Mouse (Mus musculus) small intestine, adult 2 months (tissue): Measurements from ENCODE around the gene Zfp444. TPM values are rescaled to one million over a fixed set of nuclear protein-coding genes. Genes with fewer than 3 reads are reported as not detected.

Source experiments
- H3K27ac ChIP-seq: fragments of 200-500 bp; 2 replicates; pipeline ENCODE4 v1.5.1; 2012; ENCODE audit warnings: low read depth, low read length, control low read depth, inconsistent platforms; ENCODE audit not compliant: insufficient read depth
- H3K27me3 ChIP-seq: fragments of 200-500 bp; 2 replicates; pipeline ENCODE4 v1.6.1; 2012; ENCODE audit warnings: mild to moderate bottlenecking, moderate library complexity, low read length, inconsistent platforms; ENCODE audit not compliant: control insufficient read depth, insufficient read depth
- H3K36me3 ChIP-seq: fragments of 200-500 bp; 2 replicates; pipeline ENCODE4 v1.6.1; 2012; ENCODE audit warnings: mild to moderate bottlenecking, low read length, control low read depth, inconsistent platforms; ENCODE audit not compliant: control insufficient read depth, insufficient read depth
- H3K4me1 ChIP-seq: fragments of 200-500 bp; 2 replicates; pipeline ENCODE4 v1.6.1; 2012; ENCODE audit warnings: low read length, inconsistent platforms, mixed read lengths; ENCODE audit not compliant: control insufficient read depth, insufficient read depth, insufficient read length
- H3K4me3 ChIP-seq: fragments of 200-500 bp; 2 replicates; pipeline ENCODE4 v1.5.1; 2012; ENCODE audit warnings: low read depth, mild to moderate bottlenecking, control low read depth, inconsistent platforms, low read length, moderate library complexity
- CTCF ChIP-seq: fragments of 200-500 bp; IDR thresholded peaks from 2 replicates; pipeline ENCODE4 v1.5.1; 2012; ENCODE audit warnings: low read depth, mild to moderate bottlenecking, control low read depth, inconsistent platforms, low read length, moderate library complexity, mixed read lengths; ENCODE audit not compliant: insufficient replicate concordance, insufficient read length; ENCODE audit errors: extremely low read depth
- POLR2A ChIP-seq: fragments of 200-500 bp; IDR thresholded peaks from 2 replicates; pipeline ENCODE4 v1.6.1; 2012; ENCODE audit warnings: low read depth, mild to moderate bottlenecking, control low read depth, inconsistent platforms, low read length, moderate library complexity
- WGBS: fragments of 180-500 bp; shearing (Covaris S2); methylation state at CpG from one replicate; pipeline ENCODE4 v1.1.7; 2018; 5-methylcytosine and 5-hydroxymethylcytosine counted together
- polyA plus RNA-seq: library from polyadenylated mRNA; depleted of rRNA; stranded (reverse); fragments of >200 nt; gene quantifications from 2 replicates; pipeline ENCODE4 v1.2.3, GENCODE M21; 2012

The Zfp444 gene
- polyA plus RNA-seq, 1 experiment: 33.9 TPM

DNA sequence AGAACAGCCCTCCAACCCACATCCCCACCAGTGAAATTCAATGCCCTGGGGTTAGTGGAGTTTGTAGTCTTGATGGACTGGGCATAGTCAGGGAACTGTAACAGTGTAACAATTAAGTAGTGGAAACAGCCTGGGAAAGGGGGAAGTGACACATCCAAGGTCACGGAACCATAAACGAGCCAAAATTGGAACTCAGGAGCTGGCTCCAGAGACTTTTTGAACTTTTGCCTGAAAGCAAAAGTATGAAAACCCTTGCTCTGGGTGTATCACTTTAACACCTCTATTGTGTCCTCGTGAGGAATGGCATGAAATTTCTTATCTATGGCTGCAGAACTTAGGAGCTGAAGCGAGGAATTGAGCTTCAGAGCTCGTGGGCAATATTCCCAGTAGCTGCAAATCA, 17.9 kb upstream of the Zfp444 start:
- H3K27ac ChIP-seq: peak overlapping the region; percentile 94
- no peaks in the 10 kb centered on the region for H3K27me3 ChIP-seq
- no peak overlapping the region for H3K4me3 ChIP-seq
- no peak for TF ChIP-seq POLR2A
- no peak for TF ChIP-seq CTCF
- 13% methylated on average over 5 of the region's 5 CpGs for WGBS
- H3K36me3 ChIP-seq: peaks cover 2% of the 10 kb centered on the region; the same call in 1 of the 2 replicates
- peaks cover 37% of the 10 kb centered on the region; the same call in 1 of the 2 replicates for H3K4me1 ChIP-seq

DNA sequence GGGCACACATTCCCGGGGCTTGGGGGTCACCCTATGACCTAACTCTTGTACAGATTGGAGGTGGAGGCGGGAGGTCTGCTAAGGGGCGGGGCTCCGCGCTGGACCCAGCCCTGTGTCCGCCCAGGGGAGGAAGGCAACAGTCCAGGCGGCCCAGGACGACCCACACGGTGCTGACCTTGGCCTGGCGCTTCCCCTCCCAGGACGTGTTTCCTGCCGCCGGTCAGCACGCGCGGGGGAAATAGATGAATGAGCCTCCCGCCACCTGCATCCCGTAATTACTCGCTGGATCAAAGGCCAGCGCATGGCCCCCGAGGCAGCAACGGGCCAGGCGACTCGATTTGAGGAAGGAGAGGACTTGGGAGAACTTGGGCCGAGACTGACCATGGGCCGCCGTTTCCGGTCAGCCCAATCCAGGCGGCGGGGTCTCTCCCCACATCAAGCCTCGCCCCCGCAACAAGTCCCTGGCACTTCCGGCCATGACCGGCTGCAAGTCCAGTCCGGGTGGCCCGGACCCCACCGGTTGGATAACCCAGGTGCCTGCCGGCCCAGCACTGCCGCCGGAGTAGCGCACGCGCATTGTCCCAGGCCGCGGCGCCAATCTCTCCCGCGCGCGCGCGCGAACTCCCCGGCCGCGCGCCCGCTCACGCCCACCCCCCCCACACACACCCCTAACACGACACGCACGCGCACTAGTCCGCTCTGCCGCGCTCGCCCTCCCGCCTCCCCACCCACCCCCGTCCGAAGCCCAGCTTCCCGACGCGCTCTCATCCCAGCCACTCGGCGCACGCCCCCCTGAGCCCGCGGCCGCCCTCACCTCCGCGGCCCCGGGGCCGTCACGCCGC, 16.8 kb upstream of the Zfp444 start:
- TF ChIP-seq CTCF (no peak), POLR2A (no peak)
- peak overlapping the region; percentile 98 for H3K27ac ChIP-seq
- H3K36me3 ChIP-seq: peaks cover 2% of the 10 kb centered on the region; the same call in 1 of the 2 replicates
- H3K27me3 ChIP-seq: no peaks in the 10 kb centered on the region
- 1% methylated on average over 60 of the region's 85 CpGs for WGBS
- peak overlapping the region; percentile 93 for H3K4me3 ChIP-seq
- peaks cover 36% of the 10 kb centered on the region; the same call in 1 of the 2 replicates for H3K4me1 ChIP-seq

DNA sequence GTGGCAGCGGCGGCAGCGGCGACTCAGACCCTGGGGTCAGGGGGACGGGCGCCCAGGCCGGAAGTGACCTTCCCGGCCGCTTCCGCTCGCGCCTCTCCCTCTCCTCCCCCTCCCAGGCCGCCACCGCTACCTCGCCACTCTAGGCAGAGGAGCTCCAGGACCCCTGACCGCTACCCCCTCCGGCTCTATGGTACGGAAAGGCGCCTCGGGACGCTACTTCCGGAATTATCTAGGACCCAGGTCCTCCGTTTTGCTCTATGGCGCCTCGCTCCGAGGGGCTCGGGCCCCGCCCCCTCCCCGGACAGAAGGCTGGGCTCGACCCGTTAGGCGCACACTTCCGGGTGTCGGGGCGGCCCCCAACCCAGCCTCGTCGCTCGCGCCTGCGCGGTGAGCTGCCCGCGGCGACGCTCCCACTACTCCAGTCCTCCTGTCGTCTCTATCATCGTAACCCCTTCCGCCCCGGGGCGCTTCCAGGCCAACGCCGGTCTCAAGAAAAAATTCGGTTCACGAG, 16.1 kb upstream of the Zfp444 start, which contains the start of gene Zfp787:
TSS of gene Zfp787 (minus strand) at position 97 of the 511 bp plus-strand sequence.
- under 1% methylated on average over 52 of the region's 54 CpGs for WGBS
- H3K36me3 ChIP-seq: peaks cover 2% of the 10 kb centered on the region; the same call in 1 of the 2 replicates
- H3K4me3 ChIP-seq: peak within 1 kb of the TSS; percentile 93
- H3K4me1 ChIP-seq: peaks cover 34% of the 10 kb centered on the region; the same call in 1 of the 2 replicates
- H3K27ac ChIP-seq: peak within 1 kb of the TSS; percentile 98
- no peaks in the 10 kb centered on the region for H3K27me3 ChIP-seq
- TF ChIP-seq POLR2A (peak; percentile 26), CTCF (no peak)

DNA sequence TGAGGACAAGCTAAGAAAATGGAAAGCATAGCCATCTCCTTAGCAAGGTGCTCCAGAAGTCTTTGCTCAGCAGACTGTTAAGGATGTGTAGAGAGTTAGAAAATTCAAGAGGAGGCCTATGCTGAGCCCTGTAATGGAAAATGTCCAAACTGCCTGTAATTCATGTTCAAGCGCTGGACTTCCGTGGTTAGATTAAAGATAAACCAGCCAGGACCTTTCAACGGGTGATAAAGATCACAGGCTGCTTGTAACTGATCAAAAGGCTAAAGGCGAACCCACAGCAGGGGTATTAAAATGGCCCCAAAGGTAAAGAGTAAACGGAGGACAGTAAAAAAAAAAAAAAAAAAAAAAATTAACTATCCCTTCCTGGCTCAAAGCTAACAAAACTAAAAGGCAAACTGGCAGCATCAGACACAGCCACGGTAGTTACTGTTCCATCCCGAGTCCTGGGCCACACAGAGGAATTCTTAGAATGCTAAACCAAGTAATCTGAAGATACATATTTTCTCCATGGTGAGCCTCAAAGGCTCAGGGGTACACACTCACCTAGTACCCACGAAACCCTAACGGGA, 15.0 kb upstream of the Zfp444 start:
- whole genome bisulfite sequencing: 18% methylated on average over 9 of the region's 9 CpGs
- Histone ChIP-seq H3K27ac (peak overlapping the region; percentile 98), H3K4me1 (peaks cover 28% of the 10 kb centered on the region; the same call in 1 of the 2 replicates), H3K36me3 (peaks cover 2% of the 10 kb centered on the region; the same call in 1 of the 2 replicates), H3K4me3 (no peak overlapping the region), H3K27me3 (no peaks in the 10 kb centered on the region)
- TF ChIP-seq POLR2A (no peak), CTCF (no peak)

DNA sequence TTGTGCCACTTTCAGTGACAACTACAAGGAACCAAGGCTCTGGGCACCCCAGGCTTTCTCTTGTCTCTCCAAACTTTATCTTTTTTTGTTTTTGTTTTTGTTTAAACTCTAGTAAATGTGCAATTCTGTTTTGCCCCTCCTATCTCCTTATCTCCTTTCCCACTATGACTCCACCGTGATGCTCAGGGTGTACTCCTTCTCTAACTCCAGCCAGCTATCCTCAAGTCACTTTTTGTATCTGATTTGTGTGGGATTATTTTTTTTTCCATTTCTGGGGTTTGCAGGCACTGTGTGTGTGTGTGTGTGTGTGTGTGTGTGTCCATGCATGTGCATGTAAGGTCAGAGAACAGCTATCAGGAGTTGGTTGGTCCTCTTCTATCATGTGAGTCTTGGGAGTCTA, 14.5 kb upstream of the Zfp444 start:
- no peaks in the 10 kb centered on the region for H3K27me3 ChIP-seq
- peaks cover 25% of the 10 kb centered on the region; the same call in 1 of the 2 replicates for H3K4me1 ChIP-seq
- WGBS: 18% methylated on average over 1 of the region's 1 CpGs
- TF ChIP-seq POLR2A (no peak), CTCF (no peak)
- no peak overlapping the region for H3K4me3 ChIP-seq
- peaks cover 3% of the 10 kb centered on the region; the same call in 1 of the 2 replicates for H3K36me3 ChIP-seq
- H3K27ac ChIP-seq: peak overlapping the region; percentile 68

DNA sequence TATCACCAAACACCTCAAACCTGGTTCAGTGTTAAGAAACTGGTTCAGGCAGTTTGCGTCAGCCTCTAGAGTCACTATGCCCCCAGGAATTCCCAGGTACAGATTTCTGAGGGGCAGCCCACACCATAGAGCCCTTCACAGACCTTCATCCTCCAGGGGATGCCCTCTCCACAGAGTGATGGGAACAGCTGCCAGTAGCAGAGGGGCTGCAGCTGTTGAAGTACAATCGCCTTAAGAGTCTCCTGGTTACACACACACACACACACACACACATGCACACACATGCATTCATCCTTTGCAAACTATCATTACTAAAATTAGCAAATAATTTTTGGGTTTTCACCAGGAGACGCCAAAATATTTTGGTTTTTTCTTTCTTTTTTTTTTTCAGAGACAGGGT, 12.4 kb upstream of the Zfp444 start:
- Histone ChIP-seq H3K27me3 (no peaks in the 10 kb centered on the region), H3K27ac (no peak overlapping the region), H3K4me1 (peaks cover 7% of the 10 kb centered on the region; the same call in 1 of the 2 replicates), H3K4me3 (no peak overlapping the region), H3K36me3 (peaks cover 3% of the 10 kb centered on the region; the same call in 1 of the 2 replicates)
- TF ChIP-seq CTCF: no peak
- no peak for TF ChIP-seq POLR2A
- 91% methylated on average over 3 of the region's 3 CpGs for WGBS
